Mouse (Mus musculus) neural tube, embryonic 12.5 days (tissue): ENCODE measurements around the gene Sytl4. TPM values are rescaled to one million over a fixed set of nuclear protein-coding genes. Genes with fewer than 3 reads are reported as not detected.
A peak's percentile ranks its signal among the peaks of the same experiment; 100 is the strongest.

ENCODE experiments used
- ATAC-seq: fragments of 200-750 bp; cut with Nextera tagmentation; 2 replicates; pipeline ENCODE4 v1.8.0; 2017; ENCODE audit warnings: low read depth, mild to moderate bottlenecking, moderate TSS enrichment, moderate library complexity; ENCODE audit not compliant: low FRiP score
- H3K27ac ChIP-seq: fragments of 300-500 bp; sonication (generic); 2 replicates; pipeline ENCODE4 v1.5.1; 2016
- H3K27me3 ChIP-seq: fragments of 300-500 bp; sonication (generic); replicated peaks from 2 replicates; pipeline ENCODE4 v1.6.1; 2016; ENCODE audit warnings: mild to moderate bottlenecking
- H3K36me3 ChIP-seq: fragments of 300-500 bp; sonication (generic); 2 replicates; pipeline ENCODE4 v1.6.1; 2016; ENCODE audit warnings: mild to moderate bottlenecking
- H3K4me1 ChIP-seq: fragments of 300-500 bp; sonication (generic); 2 replicates; pipeline ENCODE4 v1.6.1; 2016
- H3K4me2 ChIP-seq: fragments of 300-500 bp; sonication (generic); replicated peaks from 2 replicates; pipeline ENCODE4 v1.6.1; 2016; ENCODE audit warnings: mild to moderate bottlenecking
- H3K4me3 ChIP-seq: fragments of 300-500 bp; sonication (generic); 2 replicates; pipeline ENCODE4 v1.5.1; 2016
- H3K9ac ChIP-seq: fragments of 300-500 bp; sonication (generic); 2 replicates; pipeline ENCODE4 v1.6.1; 2016; ENCODE audit warnings: mild to moderate bottlenecking
- H3K9me3 ChIP-seq: fragments of 300-500 bp; sonication (generic); 2 replicates; pipeline ENCODE4 v1.6.1; 2016; ENCODE audit warnings: mild to moderate bottlenecking
- WGBS: fragments of 180-500 bp; shearing (Covaris S2); methylation state at CpG from one replicate; pipeline ENCODE4 v1.1.7; 2016; 5-methylcytosine and 5-hydroxymethylcytosine counted together
- polyA plus RNA-seq: library from polyadenylated mRNA; unstranded; fragments of >200 nt; fragmentation: Nextera tagmentation; extraction: Ambion mirVana; gene quantifications from 2 replicates; pipeline ENCODE4 v1.2.1, GENCODE M21; 2016

Gene Sytl4
- 1.7 and 1.9 TPM in 2 replicates for polyA plus RNA-seq

- WGBS, result 22% methylated on average over 29 of the region's 29 CpGs
These were observed at the start of gene Sytl4 for GRCm38 (mm10) chrX:133981231-133982002. TSS of gene Sytl4 (minus strand) at chrX:133981812.

GRCm38 (mm10) chrX:134020664-134021063 is 39.1 kb upstream of the Sytl4 start:
- 40% methylated on average over 5 of the region's 5 CpGs for WGBS

More at GRCm38 (mm10) chrX:133981231-133982002, at the start of gene Sytl4:
- ATAC-seq, result peak; percentile 37; the same call in 1 of the 2 replicates
- Histone ChIP-seq H3K4me1 (no peaks in the 10 kb centered on the region; the same call in 1 of the 2 replicates), H3K9ac (no peak within 1 kb of the TSS), H3K4me3 (peak within 1 kb of the TSS; percentile 30), H3K27me3 (no peaks in the 10 kb centered on the region), H3K27ac (no peak within 1 kb of the TSS), H3K36me3 (no peaks in the 10 kb centered on the region), H3K9me3 (no peaks in the 10 kb centered on the region), H3K4me2 (peak within 1 kb of the TSS; percentile 67)

GRCm38 (mm10) chrX:134019005-134019404 is 37.4 kb upstream of the Sytl4 start:
- ATAC-seq, result peak; percentile 44; the same call in 1 of the 2 replicates
- H3K9me3 ChIP-seq, result no peaks in the 10 kb centered on the region
- WGBS, result 18% methylated on average over 9 of the region's 9 CpGs

More at GRCm38 (mm10) chrX:134020664-134021063, 39.1 kb upstream of the Sytl4 start:
- Histone ChIP-seq H3K4me3 (no peak overlapping the region), H3K9ac (no peak overlapping the region), H3K4me1 (no peaks in the 10 kb centered on the region), H3K27me3 (no peaks in the 10 kb centered on the region), H3K4me2 (no peak overlapping the region), H3K36me3 (no peaks in the 10 kb centered on the region), H3K9me3 (no peaks in the 10 kb centered on the region), H3K27ac (no peak overlapping the region)
- ATAC-seq, result no peak

GRCm38 (mm10) chrX:133995866-133996265 is 14.3 kb upstream of the Sytl4 start:
- H3K9me3 ChIP-seq, result no peaks in the 10 kb centered on the region
- WGBS, result 74% methylated on average over 3 of the region's 3 CpGs
- H3K4me1 ChIP-seq, result no peaks in the 10 kb centered on the region
- no peak overlapping the region for H3K4me3 ChIP-seq
- no peak for ATAC-seq
- no peak overlapping the region for H3K27ac ChIP-seq
- H3K27me3 ChIP-seq, result no peaks in the 10 kb centered on the region
- no peak overlapping the region for H3K4me2 ChIP-seq
- H3K9ac ChIP-seq, result no peak overlapping the region
- no peaks in the 10 kb centered on the region for H3K36me3 ChIP-seq

More at GRCm38 (mm10) chrX:134019005-134019404, 37.4 kb upstream of the Sytl4 start:
- Histone ChIP-seq H3K9ac (no peak overlapping the region), H3K36me3 (no peaks in the 10 kb centered on the region), H3K27me3 (no peaks in the 10 kb centered on the region), H3K4me3 (no peak overlapping the region), H3K27ac (no peak overlapping the region), H3K4me1 (no peaks in the 10 kb centered on the region), H3K4me2 (no peak overlapping the region)

- no peaks in the 10 kb centered on the region for H3K36me3 ChIP-seq
- ATAC-seq, result no peak
- no peak overlapping the region for H3K4me3 ChIP-seq
- H3K27ac ChIP-seq, result no peak overlapping the region
- no peak overlapping the region for H3K4me2 ChIP-seq
- no peak overlapping the region for H3K9ac ChIP-seq
- no peaks in the 10 kb centered on the region for H3K4me1 ChIP-seq
- no peaks in the 10 kb centered on the region for H3K27me3 ChIP-seq
- H3K9me3 ChIP-seq, result no peaks in the 10 kb centered on the region
- WGBS, result 87% methylated on average over 2 of the region's 2 CpGs
These were observed 17.0 kb downstream of the Sytl4 start for GRCm38 (mm10) chrX:133964615-133965014.

GRCm38 (mm10) chrX:133960617-133961016 is 21.0 kb downstream of the Sytl4 start:
- Histone ChIP-seq H3K27ac (no peak overlapping the region), H3K9ac (no peak overlapping the region), H3K9me3 (no peaks in the 10 kb centered on the region), H3K4me3 (no peak overlapping the region), H3K4me1 (no peaks in the 10 kb centered on the region), H3K36me3 (no peaks in the 10 kb centered on the region), H3K4me2 (no peak overlapping the region), H3K27me3 (no peaks in the 10 kb centered on the region)
- no peak for ATAC-seq
- 72% methylated on average over 2 of the region's 2 CpGs for WGBS

GRCm38 (mm10) chrX:133954661-133955060 is 27.0 kb downstream of the Sytl4 start:
- Histone ChIP-seq H3K4me1 (no peaks in the 10 kb centered on the region), H3K27me3 (no peaks in the 10 kb centered on the region; the same call in 1 of the 2 replicates), H3K36me3 (no peaks in the 10 kb centered on the region), H3K4me2 (no peak overlapping the region), H3K9me3 (no peaks in the 10 kb centered on the region), H3K9ac (no peak overlapping the region), H3K4me3 (no peak overlapping the region), H3K27ac (no peak overlapping the region)
- 70% methylated on average over 7 of the region's 7 CpGs for WGBS
- ATAC-seq, result no peak

GRCm38 (mm10) chrX:133947427-133947826 is 34.2 kb downstream of the Sytl4 start:
- WGBS, result 34% methylated on average over 3 of the region's 3 CpGs
- H3K4me3 ChIP-seq, result no peak overlapping the region
- no peak for ATAC-seq

GRCm38 (mm10) chrX:133939561-133939960 is 42.1 kb downstream of the Sytl4 start:
- no peak for ATAC-seq
- no peaks in the 10 kb centered on the region for H3K4me1 ChIP-seq
- no peaks in the 10 kb centered on the region for H3K9me3 ChIP-seq
- 72% methylated on average over 1 of the region's 1 CpGs for WGBS
- no peak overlapping the region for H3K27ac ChIP-seq
- H3K36me3 ChIP-seq, result no peaks in the 10 kb centered on the region
- no peak overlapping the region for H3K9ac ChIP-seq
- no peaks in the 10 kb centered on the region for H3K27me3 ChIP-seq
- H3K4me3 ChIP-seq, result no peak overlapping the region
- H3K4me2 ChIP-seq, result no peak overlapping the region

More at GRCm38 (mm10) chrX:133947427-133947826, 34.2 kb downstream of the Sytl4 start:
- Histone ChIP-seq H3K4me1 (no peaks in the 10 kb centered on the region), H3K9me3 (no peaks in the 10 kb centered on the region), H3K9ac (no peak overlapping the region), H3K4me2 (no peak overlapping the region), H3K36me3 (no peaks in the 10 kb centered on the region), H3K27me3 (no peaks in the 10 kb centered on the region; the same call in 1 of the 2 replicates), H3K27ac (no peak overlapping the region)

GRCm38 (mm10) chrX:133936605-133937225 is 44.9 kb downstream of the Sytl4 start:
- Histone ChIP-seq H3K4me3 (no peak overlapping the region), H3K36me3 (no peaks in the 10 kb centered on the region), H3K9ac (no peak overlapping the region), H3K9me3 (no peaks in the 10 kb centered on the region), H3K4me1 (no peaks in the 10 kb centered on the region), H3K4me2 (no peak overlapping the region), H3K27ac (no peak overlapping the region), H3K27me3 (no peaks in the 10 kb centered on the region)
- ATAC-seq, result no peak
- whole genome bisulfite sequencing, result 89% methylated on average over 4 of the region's 4 CpGs

- 64% methylated on average over 11 of the region's 12 CpGs for WGBS
- no peak overlapping the region for H3K4me2 ChIP-seq
- no peak for ATAC-seq
- H3K36me3 ChIP-seq, result no peaks in the 10 kb centered on the region
- no peaks in the 10 kb centered on the region for H3K27me3 ChIP-seq
- H3K9ac ChIP-seq, result no peak overlapping the region
- H3K4me3 ChIP-seq, result no peak overlapping the region
- H3K9me3 ChIP-seq, result no peaks in the 10 kb centered on the region
- no peak overlapping the region for H3K27ac ChIP-seq
- no peaks in the 10 kb centered on the region for H3K4me1 ChIP-seq
These were observed 50.2 kb downstream of the Sytl4 start for GRCm38 (mm10) chrX:133931302-133932013.

- Histone ChIP-seq H3K4me1 (no peaks in the 10 kb centered on the region), H3K4me2 (no peak overlapping the region), H3K4me3 (no peak overlapping the region), H3K27me3 (no peaks in the 10 kb centered on the region; the same call in 1 of the 2 replicates), H3K9me3 (no peaks in the 10 kb centered on the region), H3K27ac (no peak overlapping the region), H3K36me3 (no peaks in the 10 kb centered on the region), H3K9ac (no peak overlapping the region)
- ATAC-seq, result no peak
- WGBS, result 80% methylated on average over 5 of the region's 5 CpGs
These were observed 54.9 kb downstream of the Sytl4 start for GRCm38 (mm10) chrX:133926760-133927159.
